Mouse (Mus musculus) cerebellum, adult 2 months (tissue): ENCODE measurements around the gene Tet3.

Experiments used
- CTCF ChIP-seq: fragments of 200-500 bp; IDR thresholded peaks from 2 replicates; pipeline ENCODE4 v1.5.1; 2011; ENCODE audit warnings: low read depth, mild to moderate bottlenecking, control low read depth, low read length, moderate library complexity, borderline replicate concordance; ENCODE audit not compliant: insufficient read depth
- POLR2A ChIP-seq: fragments of 200-500 bp; IDR thresholded peaks from 2 replicates; pipeline ENCODE4 v1.6.1; 2011; ENCODE audit warnings: low read length, control low read depth, borderline replicate concordance; ENCODE audit not compliant: insufficient read depth

- TF ChIP-seq CTCF (no peak), POLR2A (no peak)
Observed at GRCm38 (mm10) chr6:83471739-83472138, 12.9 kb upstream of the Tet3 start.
